Mouse (Mus musculus) forebrain, embryonic 12.5 days (tissue): Measurements from ENCODE around the gene Gata5. TPM values are rescaled to one million over a fixed set of nuclear protein-coding genes. Genes with fewer than 3 reads are reported as not detected.

Source experiments
- ATAC-seq: fragments of 200-750 bp; cut with Nextera tagmentation; 2 replicates; pipeline ENCODE4 v1.8.0; 2017; ENCODE audit warnings: moderate TSS enrichment; ENCODE audit not compliant: low FRiP score
- H3K27ac ChIP-seq: fragments of 300-500 bp; sonication (generic); 2 replicates; pipeline ENCODE4 v1.5.1; 2016; ENCODE audit warnings: mild to moderate bottlenecking
- H3K27me3 ChIP-seq: fragments of 300-500 bp; sonication (generic); 2 replicates; pipeline ENCODE4 v1.6.1; 2016; ENCODE audit warnings: mild to moderate bottlenecking
- H3K36me3 ChIP-seq: fragments of 300-500 bp; sonication (generic); replicated peaks from 2 replicates; pipeline ENCODE4 v1.6.1; 2016; ENCODE audit warnings: mild to moderate bottlenecking
- H3K4me1 ChIP-seq: fragments of 300-500 bp; sonication (generic); 2 replicates; pipeline ENCODE4 v1.6.1; 2016
- H3K4me2 ChIP-seq: fragments of 300-500 bp; sonication (generic); 2 replicates; pipeline ENCODE4 v1.6.1; 2016; ENCODE audit warnings: mild to moderate bottlenecking, moderate library complexity
- H3K4me3 ChIP-seq: fragments of 300-500 bp; sonication (generic); replicated peaks from 2 replicates; pipeline ENCODE4 v1.5.1; 2016; ENCODE audit warnings: mild to moderate bottlenecking
- H3K9ac ChIP-seq: fragments of 300-500 bp; sonication (generic); 2 replicates; pipeline ENCODE4 v1.6.1; 2016; ENCODE audit warnings: mild to moderate bottlenecking
- H3K9me3 ChIP-seq: fragments of 300-500 bp; sonication (generic); 2 replicates; pipeline ENCODE4 v1.6.1; 2016
- WGBS: fragments of 180-500 bp; shearing (Covaris S2); methylation state at CpG from one replicate; pipeline ENCODE4 v1.1.7; 2016; 5-methylcytosine and 5-hydroxymethylcytosine counted together
- polyA plus RNA-seq: library from polyadenylated mRNA; unstranded; fragments of >200 nt; fragmentation: Nextera tagmentation; extraction: Ambion mirVana; gene quantifications from 2 replicates; pipeline ENCODE4 v1.2.1, GENCODE M21; 2016

The Gata5 gene
- not detected in 2 replicates for polyA plus RNA-seq

DNA sequence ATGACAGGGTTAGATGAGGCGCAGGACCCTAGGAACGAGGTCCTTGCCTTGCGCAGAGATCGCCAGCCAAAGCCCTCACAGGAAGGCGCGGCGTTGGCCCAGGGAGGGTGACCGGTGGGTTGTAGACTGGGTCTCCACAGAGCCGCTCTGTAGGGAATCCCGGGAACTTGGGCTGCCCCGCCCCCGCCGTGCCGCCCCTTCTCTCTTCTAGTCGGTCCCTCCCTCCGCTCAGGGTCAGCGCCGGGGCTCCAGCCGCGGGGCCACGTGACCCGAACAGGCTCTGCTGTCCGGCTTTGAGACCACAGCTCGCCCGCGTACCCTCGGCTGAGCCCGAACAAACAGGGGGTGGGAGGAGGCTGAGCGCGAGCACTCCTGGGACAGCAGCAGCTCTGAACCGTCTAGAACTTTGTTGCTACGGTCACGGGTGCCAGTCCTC, at the start of gene Gata5:
Gene Gata5, minus strand, starts transcription at position 149 of the 436 bp plus-strand sequence.
- H3K9ac ChIP-seq = 0 out of 2 replicates have a peak within 1 kb of the TSS, but pooled peaks have one; percentile 12
- WGBS = under 1% methylated on average over 31 of the region's 33 CpGs
- H3K4me1 ChIP-seq = peaks cover 18% of the 10 kb centered on the region
- peaks cover 86% of the 10 kb centered on the region for H3K27me3 ChIP-seq
- H3K4me3 ChIP-seq = peak within 1 kb of the TSS; percentile 37
- H3K9me3 ChIP-seq = no peaks in the 10 kb centered on the region
- no peaks in the 10 kb centered on the region for H3K36me3 ChIP-seq
- peak within 1 kb of the TSS; percentile 62 for H3K4me2 ChIP-seq
- H3K27ac ChIP-seq = no peak within 1 kb of the TSS
- ATAC-seq = peak; percentile 44; the same call in 1 of the 2 replicates

DNA sequence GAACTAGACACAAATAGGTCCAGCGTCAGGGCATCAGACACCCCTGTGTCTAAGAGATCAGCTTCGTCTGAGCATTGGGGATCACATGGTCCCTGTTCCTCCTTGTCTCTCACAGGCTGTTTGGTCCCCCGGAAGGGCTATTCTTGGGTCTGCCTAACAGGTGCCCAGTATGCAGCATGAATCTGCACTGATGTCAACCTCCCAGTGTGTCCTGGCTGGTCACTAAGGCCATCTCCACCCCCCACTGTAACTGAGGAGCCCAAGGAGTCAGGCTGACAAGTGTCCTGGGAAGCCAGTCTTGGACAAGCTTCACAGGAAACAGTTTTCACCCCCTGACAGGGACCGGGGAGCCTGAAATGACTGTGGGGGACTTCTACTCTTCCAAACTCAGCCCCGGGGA, 42.2 kb upstream of the Gata5 start:
- no peak for ATAC-seq
- Histone ChIP-seq H3K4me1 (no peaks in the 10 kb centered on the region), H3K27me3 (peaks cover 6% of the 10 kb centered on the region; the same call in 1 of the 2 replicates), H3K4me3 (no peak overlapping the region), H3K9me3 (no peaks in the 10 kb centered on the region), H3K36me3 (no peaks in the 10 kb centered on the region), H3K4me2 (no peak overlapping the region), H3K9ac (no peak overlapping the region), H3K27ac (no peak overlapping the region)
- WGBS = 85% methylated on average over 5 of the region's 5 CpGs

DNA sequence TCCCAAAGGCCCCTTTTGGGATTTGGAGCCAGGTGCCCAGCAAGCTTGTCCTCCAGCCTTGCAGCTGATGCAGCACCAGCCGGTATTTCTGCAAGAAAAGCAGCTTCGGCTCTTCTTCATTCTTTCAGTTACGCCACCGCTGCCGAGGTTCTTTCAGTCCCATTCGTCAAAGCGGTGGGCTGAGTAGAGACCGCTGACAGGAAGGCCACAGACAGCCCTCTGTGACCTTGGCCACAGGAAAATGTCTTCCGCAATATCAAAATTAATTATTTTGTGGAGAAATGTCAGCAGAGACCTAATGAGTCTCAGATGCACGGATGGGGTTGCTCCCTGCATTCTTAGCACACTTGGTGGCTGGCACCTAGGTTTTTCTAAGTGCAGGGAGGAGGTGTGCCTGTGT, 38.8 kb upstream of the Gata5 start:
- Histone ChIP-seq H3K27ac (no peak overlapping the region), H3K9ac (no peak overlapping the region), H3K27me3 (no peaks in the 10 kb centered on the region), H3K36me3 (no peaks in the 10 kb centered on the region), H3K4me1 (no peaks in the 10 kb centered on the region), H3K4me2 (no peak overlapping the region), H3K9me3 (no peaks in the 10 kb centered on the region), H3K4me3 (no peak overlapping the region)
- 87% methylated on average over 10 of the region's 10 CpGs for WGBS
- no peak for ATAC-seq

DNA sequence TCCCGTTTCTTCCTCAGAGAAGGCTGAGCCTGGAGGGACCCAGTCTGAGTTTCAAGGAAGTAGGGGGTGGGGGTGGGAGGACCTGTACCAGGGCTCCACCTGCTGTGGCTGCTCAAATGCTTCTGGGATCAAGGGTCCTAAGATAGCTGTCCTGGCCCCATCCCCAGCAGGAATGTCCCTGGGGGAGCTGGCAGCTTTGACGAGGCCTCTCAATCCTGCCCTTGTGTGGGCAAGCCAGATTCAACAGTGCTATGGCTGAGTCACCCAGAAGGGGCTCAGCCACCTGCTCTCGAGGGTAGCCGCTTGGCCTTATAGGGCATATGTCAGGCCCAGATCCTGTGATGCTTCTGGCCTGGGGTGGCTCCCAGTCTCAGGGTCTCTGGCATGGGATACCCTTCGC, 33.9 kb upstream of the Gata5 start:
- no peaks in the 10 kb centered on the region for H3K4me1 ChIP-seq
- no peak overlapping the region for H3K4me3 ChIP-seq
- WGBS = 83% methylated on average over 5 of the region's 5 CpGs

DNA sequence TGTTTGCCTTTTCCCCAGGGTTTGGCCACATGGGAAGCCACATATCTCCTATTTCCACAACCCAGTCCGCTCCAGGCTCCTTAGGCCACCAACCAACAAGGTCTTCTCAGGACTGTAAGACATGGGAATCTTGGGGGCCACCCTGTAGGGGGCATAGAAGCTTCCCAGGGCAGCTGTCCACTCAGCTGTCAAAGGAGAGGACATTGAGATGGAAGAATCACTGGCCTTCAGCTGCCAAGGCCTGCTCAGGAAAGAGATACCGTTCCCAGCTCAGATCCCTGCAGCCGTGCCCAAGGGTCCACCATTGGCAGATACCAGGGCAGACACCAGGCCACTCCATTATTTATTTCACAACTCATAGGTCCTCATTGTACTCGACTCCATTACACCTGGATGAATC, 32.9 kb upstream of the Gata5 start:
- H3K9me3 ChIP-seq = no peaks in the 10 kb centered on the region
- no peak overlapping the region for H3K27ac ChIP-seq
- H3K4me3 ChIP-seq = no peak overlapping the region
- H3K9ac ChIP-seq = no peak overlapping the region
- H3K36me3 ChIP-seq = no peaks in the 10 kb centered on the region
- H3K4me2 ChIP-seq = no peak overlapping the region
- H3K27me3 ChIP-seq = no peaks in the 10 kb centered on the region
- H3K4me1 ChIP-seq = no peaks in the 10 kb centered on the region
- no peak for ATAC-seq
- WGBS = 83% methylated on average over 4 of the region's 4 CpGs

More for the DNA sequence above, 33.9 kb upstream of the Gata5 start:
- H3K9ac ChIP-seq = no peak overlapping the region
- no peaks in the 10 kb centered on the region for H3K27me3 ChIP-seq
- H3K9me3 ChIP-seq = no peaks in the 10 kb centered on the region
- H3K36me3 ChIP-seq = no peaks in the 10 kb centered on the region
- ATAC-seq = no peak
- H3K4me2 ChIP-seq = no peak overlapping the region
- H3K27ac ChIP-seq = no peak overlapping the region

DNA sequence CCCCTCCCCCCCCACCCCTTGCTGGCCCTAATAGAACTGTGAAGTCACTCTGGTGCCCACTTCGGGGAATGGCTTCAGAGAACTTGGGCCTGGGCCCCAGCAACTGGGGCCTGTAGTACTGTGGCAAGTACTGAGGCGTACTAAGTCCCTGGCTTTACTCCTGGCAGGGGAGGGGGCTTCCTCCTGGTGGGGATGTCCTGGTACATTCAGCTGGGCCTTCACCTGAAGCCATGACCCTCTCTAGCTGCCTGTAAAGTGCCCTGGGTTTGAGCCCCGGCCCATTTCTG, 28.9 kb upstream of the Gata5 start:
- ATAC-seq = no peak
- Histone ChIP-seq H3K36me3 (no peaks in the 10 kb centered on the region), H3K4me2 (no peak overlapping the region), H3K27ac (no peak overlapping the region), H3K4me3 (no peak overlapping the region), H3K4me1 (no peaks in the 10 kb centered on the region), H3K9ac (no peak overlapping the region), H3K9me3 (no peaks in the 10 kb centered on the region), H3K27me3 (peaks cover 5% of the 10 kb centered on the region; the same call in 1 of the 2 replicates)
- 80% methylated on average over 3 of the region's 3 CpGs for WGBS

DNA sequence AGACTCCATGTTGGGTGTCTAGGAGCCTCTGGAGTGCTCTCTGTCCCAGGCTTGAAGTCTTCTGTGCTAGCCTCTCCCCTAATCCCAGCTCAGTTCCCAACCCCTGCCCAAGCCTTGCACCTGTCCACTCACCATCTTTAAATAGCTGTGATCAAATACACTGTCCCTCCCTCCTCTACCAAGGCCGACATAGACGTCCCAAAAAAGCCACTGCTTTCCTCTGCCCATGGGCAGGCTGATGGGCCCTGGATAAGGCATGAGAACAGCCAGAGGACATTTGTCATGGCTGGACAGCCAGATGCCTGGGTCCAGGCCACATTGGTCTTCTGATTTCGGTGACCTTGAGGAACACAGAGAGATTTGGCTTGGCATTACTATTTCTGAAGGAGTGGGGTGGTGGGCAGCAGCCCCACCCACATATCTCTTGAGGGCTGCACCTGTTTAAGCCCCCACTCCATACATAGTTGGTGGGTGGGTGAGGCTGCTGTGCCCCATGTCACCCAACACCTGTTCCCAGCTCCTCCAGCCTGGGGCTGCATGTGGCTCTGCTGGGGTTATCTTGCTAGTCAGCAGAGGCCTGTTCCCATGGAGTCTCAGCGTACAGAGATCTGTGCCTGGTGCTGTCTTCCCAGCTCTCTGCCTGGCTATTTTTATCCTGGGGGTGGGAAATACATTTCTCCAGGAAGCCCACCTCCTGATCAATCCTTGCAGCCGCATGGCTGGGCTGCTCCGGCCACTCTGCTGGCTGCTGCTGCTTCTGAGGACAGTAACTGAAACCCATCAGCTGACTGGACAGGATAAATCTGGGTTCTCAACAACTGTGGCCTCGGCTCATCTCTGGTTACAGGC, 28.3 kb upstream of the Gata5 start:
- H3K27ac ChIP-seq = no peak overlapping the region
- H3K36me3 ChIP-seq = no peaks in the 10 kb centered on the region
- no peak overlapping the region for H3K9ac ChIP-seq
- peaks cover 5% of the 10 kb centered on the region; the same call in 1 of the 2 replicates for H3K27me3 ChIP-seq
- H3K9me3 ChIP-seq = no peaks in the 10 kb centered on the region
- ATAC-seq = no peak
- H3K4me1 ChIP-seq = no peaks in the 10 kb centered on the region
- H3K4me3 ChIP-seq = no peak overlapping the region
- H3K4me2 ChIP-seq = no peak overlapping the region
- 75% methylated on average over 7 of the region's 7 CpGs for WGBS

DNA sequence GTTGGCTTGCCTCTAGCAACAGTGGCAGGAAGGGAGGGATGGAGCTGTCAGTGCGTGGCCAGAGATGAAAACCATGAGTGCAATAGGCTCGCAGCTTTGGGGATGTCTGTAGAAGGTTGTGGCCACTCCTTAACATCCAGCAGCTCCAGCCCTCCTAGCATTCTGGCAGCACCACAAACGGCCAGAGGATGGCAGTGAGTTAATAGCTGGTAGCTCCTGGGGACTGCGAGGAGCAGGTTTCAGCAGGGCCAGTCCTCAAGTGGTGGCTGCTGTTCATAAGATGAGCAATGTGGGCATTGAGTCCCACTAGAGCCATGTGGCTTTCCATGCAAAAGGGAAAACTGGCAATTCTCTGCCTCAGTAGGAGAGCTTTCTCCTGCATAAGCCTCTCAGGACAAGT, 24.6 kb upstream of the Gata5 start:
- Histone ChIP-seq H3K9ac (no peak overlapping the region), H3K9me3 (no peaks in the 10 kb centered on the region), H3K36me3 (no peaks in the 10 kb centered on the region), H3K4me3 (no peak overlapping the region), H3K4me2 (no peak overlapping the region), H3K4me1 (no peaks in the 10 kb centered on the region), H3K27ac (no peak overlapping the region), H3K27me3 (peaks cover 5% of the 10 kb centered on the region; the same call in 1 of the 2 replicates)
- 2% methylated on average over 4 of the region's 4 CpGs for WGBS
- ATAC-seq = no peak

DNA sequence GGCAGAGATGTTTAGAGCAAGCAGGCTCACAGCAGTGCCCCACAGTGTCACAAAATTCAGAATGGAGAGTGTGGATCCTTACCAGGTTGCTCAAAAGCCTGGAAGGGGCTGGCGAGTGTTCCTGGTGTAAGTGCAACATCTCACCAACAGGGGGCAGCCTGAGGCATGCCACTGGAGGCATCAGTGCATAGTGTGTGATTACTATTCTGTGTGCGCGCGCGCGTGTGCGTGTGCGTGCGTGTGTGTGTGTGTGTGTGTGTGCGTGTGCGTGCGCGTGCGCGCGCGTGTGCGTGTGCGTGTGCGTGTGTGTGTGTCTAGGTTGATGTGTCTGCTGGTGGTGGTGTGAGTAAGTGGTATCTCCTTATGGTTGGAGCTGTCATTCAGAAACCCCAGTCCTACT, 18.8 kb upstream of the Gata5 start:
- peaks cover 11% of the 10 kb centered on the region for H3K27me3 ChIP-seq
- no peak overlapping the region for H3K4me3 ChIP-seq
- 0 out of 2 replicates have a peak, but pooled peaks have one; percentile 57 for ATAC-seq
- H3K27ac ChIP-seq = no peak overlapping the region
- H3K9ac ChIP-seq = no peak overlapping the region
- 63% methylated on average over 20 of the region's 20 CpGs for WGBS
- peaks cover 3% of the 10 kb centered on the region; the same call in 1 of the 2 replicates for H3K4me1 ChIP-seq
- H3K9me3 ChIP-seq = no peaks in the 10 kb centered on the region
- H3K4me2 ChIP-seq = peak overlapping the region; percentile 37
- H3K36me3 ChIP-seq = no peaks in the 10 kb centered on the region

DNA sequence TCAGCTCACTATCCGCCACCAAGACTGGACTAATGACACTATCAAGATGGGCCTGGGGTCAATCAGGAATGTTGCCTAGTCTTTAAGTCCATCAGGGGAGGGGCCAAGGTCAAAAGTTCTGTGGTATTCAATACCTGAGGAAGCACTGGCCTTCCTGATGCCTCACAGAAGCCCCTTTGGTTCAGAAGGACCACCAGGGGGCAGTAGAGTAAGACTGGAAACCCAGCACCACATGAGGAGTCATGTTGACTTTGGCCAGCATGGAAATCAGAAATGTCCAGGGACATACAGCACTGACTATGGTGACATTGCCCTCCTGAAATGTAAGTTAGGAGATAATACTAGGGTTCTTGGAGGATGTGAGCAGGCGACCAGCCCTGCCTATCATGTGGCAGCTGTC, 16.2 kb upstream of the Gata5 start:
- Histone ChIP-seq H3K9ac (no peak overlapping the region), H3K4me1 (peaks cover 9% of the 10 kb centered on the region), H3K36me3 (no peaks in the 10 kb centered on the region), H3K4me3 (no peak overlapping the region), H3K27me3 (peaks cover 11% of the 10 kb centered on the region), H3K27ac (no peak overlapping the region), H3K4me2 (no peak overlapping the region), H3K9me3 (no peaks in the 10 kb centered on the region)
- WGBS = 63% methylated on average over 2 of the region's 2 CpGs
- ATAC-seq = no peak

DNA sequence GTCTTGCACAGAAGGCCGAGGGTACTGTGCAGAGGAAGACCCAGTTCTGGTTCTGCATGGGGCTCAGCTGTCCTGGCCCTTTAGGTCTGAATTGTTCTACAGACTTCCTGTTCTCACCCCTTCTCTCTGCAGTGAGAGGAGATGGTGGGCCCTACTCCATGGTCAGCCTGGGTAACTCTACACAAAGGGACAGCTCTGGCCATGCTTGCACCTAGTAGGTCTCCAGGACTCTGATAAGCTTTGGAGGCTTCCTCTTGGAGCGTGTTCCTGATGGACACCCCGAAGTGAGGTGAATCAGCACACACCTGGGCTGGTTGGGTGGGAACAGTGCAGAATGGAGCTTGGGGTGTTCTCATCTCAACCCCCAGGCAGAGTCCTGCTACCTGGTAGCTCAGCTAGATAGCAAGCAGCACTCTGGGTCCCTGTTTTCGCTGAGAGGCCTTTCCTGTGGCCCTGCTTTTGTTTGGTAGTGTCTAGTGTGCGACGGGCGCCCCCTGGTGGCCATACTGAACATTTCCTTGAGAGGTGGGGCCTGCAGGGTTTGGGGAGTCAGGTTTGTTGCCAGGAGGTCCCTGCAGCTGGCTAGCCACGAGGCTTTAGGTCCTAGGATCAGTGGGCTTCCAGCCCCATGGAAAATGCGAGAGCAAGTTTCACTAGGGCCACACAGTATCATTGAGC, 12.5 kb upstream of the Gata5 start:
- peak; percentile 86 for ATAC-seq
- H3K9ac ChIP-seq = no peak overlapping the region
- no peaks in the 10 kb centered on the region for H3K36me3 ChIP-seq
- no peaks in the 10 kb centered on the region for H3K9me3 ChIP-seq
- H3K27me3 ChIP-seq = no peaks in the 10 kb centered on the region
- H3K4me3 ChIP-seq = no peak overlapping the region
- no peak overlapping the region for H3K4me2 ChIP-seq
- WGBS = 26% methylated on average over 9 of the region's 9 CpGs
- no peak overlapping the region for H3K27ac ChIP-seq
- peaks cover 6% of the 10 kb centered on the region; the same call in 1 of the 2 replicates for H3K4me1 ChIP-seq

DNA sequence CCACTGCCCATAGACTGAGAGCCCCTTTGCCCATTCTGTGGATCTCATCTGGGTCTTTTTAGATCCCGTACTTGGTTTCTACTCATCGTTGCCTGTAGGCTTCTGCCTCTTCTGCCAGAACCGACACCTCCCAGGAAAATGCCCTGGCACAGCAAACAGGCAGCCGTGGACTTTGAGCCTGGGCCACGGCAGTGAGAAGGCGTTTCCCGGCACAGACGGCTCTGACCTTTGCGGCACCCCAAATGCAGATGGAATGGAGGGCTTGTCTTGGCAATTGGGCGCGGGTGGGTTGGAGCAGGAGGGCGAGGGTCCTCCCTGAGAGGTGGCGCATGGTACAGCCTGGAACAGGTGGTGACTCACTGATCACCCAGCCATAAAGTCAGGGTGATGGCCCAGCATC, 8.6 kb upstream of the Gata5 start:
- WGBS = 86% methylated on average over 13 of the region's 13 CpGs
- peaks cover 6% of the 10 kb centered on the region; the same call in 1 of the 2 replicates for H3K4me1 ChIP-seq
- ATAC-seq = no peak
- H3K4me3 ChIP-seq = no peak overlapping the region
- H3K9ac ChIP-seq = no peak overlapping the region
- peaks cover 19% of the 10 kb centered on the region; the same call in 1 of the 2 replicates for H3K27me3 ChIP-seq
- H3K9me3 ChIP-seq = no peaks in the 10 kb centered on the region
- H3K27ac ChIP-seq = no peak overlapping the region
- no peak overlapping the region for H3K4me2 ChIP-seq
- no peaks in the 10 kb centered on the region for H3K36me3 ChIP-seq
